Mouse (Mus musculus) intestine, embryonic 16.5 days (tissue): ENCODE measurements at regions not wholly inside any gene's neighbourhood (a gene's known extent, or its start where the extent isn't known, plus 50 kb on each side); places are given as distances from the start of the nearest gene placed in this dataset.
A peak's percentile ranks its signal among the peaks of the same experiment; 100 is the strongest.

Experiments used
- ATAC-seq: fragments of 200-750 bp; cut with Nextera tagmentation; 2 replicates; pipeline ENCODE4 v1.8.0; 2017; ENCODE audit warnings: moderate TSS enrichment, moderate library complexity
- H3K27ac ChIP-seq: fragments of 300-500 bp; sonication (generic); 2 replicates; pipeline ENCODE4 v1.5.1; 2014; ENCODE audit warnings: mild to moderate bottlenecking, low read length
- H3K27me3 ChIP-seq: fragments of 300-500 bp; sonication (generic); replicated peaks from 2 replicates; pipeline ENCODE4 v1.6.1; 2014; ENCODE audit warnings: low read length, control low read depth, mixed read lengths; ENCODE audit not compliant: control insufficient read depth, insufficient read depth
- H3K36me3 ChIP-seq: fragments of 300-500 bp; sonication (generic); 2 replicates; pipeline ENCODE4 v1.6.1; 2014; ENCODE audit warnings: low read length, control low read depth; ENCODE audit not compliant: control insufficient read depth, insufficient read depth
- H3K4me1 ChIP-seq: fragments of 300-500 bp; sonication (generic); 2 replicates; pipeline ENCODE4 v1.6.1; 2014; ENCODE audit warnings: low read length, control low read depth, mixed read lengths; ENCODE audit not compliant: control insufficient read depth, insufficient read depth
- H3K4me2 ChIP-seq: fragments of 300-500 bp; sonication (generic); 2 replicates; pipeline ENCODE4 v1.6.1; 2014; ENCODE audit warnings: low read depth, low read length, control low read depth
- H3K4me3 ChIP-seq: fragments of 300-500 bp; sonication (generic); 2 replicates; pipeline ENCODE4 v1.5.1; 2014; ENCODE audit warnings: mild to moderate bottlenecking, low read length
- H3K9ac ChIP-seq: fragments of 300-500 bp; sonication (generic); 2 replicates; pipeline ENCODE4 v1.6.1; 2014; ENCODE audit warnings: low read depth, low read length
- H3K9me3 ChIP-seq: fragments of 300-500 bp; sonication (generic); 2 replicates; pipeline ENCODE4 v1.6.1; 2016; ENCODE audit warnings: low read length, control low read depth; ENCODE audit not compliant: control insufficient read depth
- WGBS: fragments of 180-500 bp; shearing (Covaris S2); extraction: QIAGEN DNeasy Blood & Tissue Kit; methylation state at CpG from one replicate; pipeline ENCODE4 v1.1.7; 2014; 5-methylcytosine and 5-hydroxymethylcytosine counted together

- H3K36me3 ChIP-seq = no peaks in the 10 kb centered on the region
- no peak overlapping the region for H3K4me3 ChIP-seq
- peaks cover 3% of the 10 kb centered on the region; the same call in 1 of the 2 replicates for H3K4me1 ChIP-seq
- H3K4me2 ChIP-seq = no peak overlapping the region
- no peaks in the 10 kb centered on the region for H3K27me3 ChIP-seq
- 60% methylated on average over 7 of the region's 7 CpGs for WGBS
- H3K27ac ChIP-seq = no peak overlapping the region
- ATAC-seq = no peak
- H3K9me3 ChIP-seq = no peaks in the 10 kb centered on the region; the same call in 1 of the 2 replicates
- no peak overlapping the region for H3K9ac ChIP-seq
Measured at GRCm38 (mm10) chr3:41332481-41332880, 223.1 kb upstream of the Jade1 start.

- WGBS = 60% methylated on average over 5 of the region's 5 CpGs
- Histone ChIP-seq H3K4me3 (no peak overlapping the region), H3K9ac (no peak overlapping the region), H3K4me2 (no peak overlapping the region), H3K36me3 (no peaks in the 10 kb centered on the region), H3K27me3 (no peaks in the 10 kb centered on the region), H3K4me1 (peaks cover 3% of the 10 kb centered on the region; the same call in 1 of the 2 replicates), H3K27ac (no peak overlapping the region), H3K9me3 (no peaks in the 10 kb centered on the region; the same call in 1 of the 2 replicates)
- ATAC-seq = no peak
Measured at GRCm38 (mm10) chr3:41330356-41330755, 225.2 kb upstream of the Jade1 start.

DNA sequence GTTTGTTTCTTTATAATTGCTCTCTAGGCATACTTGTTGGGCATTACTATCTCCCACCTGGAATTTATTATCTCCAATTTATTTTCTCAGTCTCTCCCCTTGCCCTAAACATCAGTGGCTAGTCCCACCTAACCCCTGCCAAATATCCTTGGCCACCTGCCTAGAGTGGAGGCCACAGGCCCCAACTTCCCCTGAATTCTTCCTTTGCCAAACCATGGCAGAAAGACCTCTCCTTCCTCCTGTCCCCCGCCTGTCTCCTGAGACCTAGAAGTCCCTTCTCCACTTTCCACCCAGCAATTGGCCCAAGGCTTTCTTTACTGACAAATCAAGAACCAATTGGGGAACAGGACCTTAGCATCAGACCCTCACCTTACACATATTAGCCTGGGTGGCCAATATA, 226.7 kb upstream of the Jade1 start:
- 87% methylated on average over 1 of the region's 1 CpGs for WGBS
- Histone ChIP-seq H3K9ac (no peak overlapping the region), H3K4me2 (no peak overlapping the region), H3K4me1 (peaks cover 3% of the 10 kb centered on the region; the same call in 1 of the 2 replicates), H3K4me3 (no peak overlapping the region), H3K27me3 (no peaks in the 10 kb centered on the region), H3K27ac (no peak overlapping the region), H3K9me3 (no peaks in the 10 kb centered on the region), H3K36me3 (no peaks in the 10 kb centered on the region)
- ATAC-seq = no peak

DNA sequence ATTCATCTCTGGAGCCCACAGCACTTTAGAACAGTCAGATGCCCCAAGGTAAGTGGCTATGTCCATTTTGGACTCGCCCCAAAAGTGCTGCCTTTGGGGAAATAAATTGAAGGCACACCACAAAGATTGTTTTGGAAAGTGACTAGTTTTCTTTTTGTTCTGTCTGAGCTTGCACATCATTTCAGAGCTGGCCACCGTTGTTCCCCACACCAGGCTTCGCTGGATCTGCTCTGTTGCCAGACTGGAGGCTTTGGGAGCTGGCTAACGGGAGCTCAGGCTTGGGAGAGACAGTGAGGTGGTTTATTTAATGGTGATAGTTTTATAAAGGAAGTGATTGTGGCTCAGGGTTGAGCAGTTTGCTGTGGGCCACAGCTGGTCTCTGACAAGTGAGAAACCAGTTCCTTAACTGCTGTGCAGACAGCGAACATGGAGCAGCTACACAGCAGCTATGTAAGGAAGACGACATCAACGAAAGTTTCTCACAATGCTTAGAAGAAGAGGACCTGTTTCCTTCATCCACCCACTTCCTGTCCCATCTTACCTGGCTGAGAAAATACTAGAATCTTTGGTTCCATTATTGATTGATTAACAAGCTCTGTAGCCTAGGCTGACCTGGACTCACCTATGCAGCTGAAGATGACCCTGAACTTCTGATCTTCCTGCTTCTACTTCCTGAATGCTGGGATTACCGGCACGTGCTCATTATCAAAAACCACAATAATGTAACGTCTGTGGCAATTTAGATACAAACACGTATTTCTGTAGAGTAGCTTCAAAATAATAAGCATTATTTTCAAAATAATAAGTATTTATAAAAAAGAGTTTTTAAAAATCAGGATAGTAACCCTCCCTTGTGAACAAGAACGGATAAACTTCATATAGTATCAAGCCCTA, 229.1 kb upstream of the Jade1 start:
- no peak overlapping the region for H3K9ac ChIP-seq
- no peaks in the 10 kb centered on the region for H3K9me3 ChIP-seq
- H3K4me3 ChIP-seq = no peak overlapping the region
- 0 out of 2 replicates have a peak overlapping the region, but pooled peaks have one; percentile 8 for H3K27ac ChIP-seq
- H3K36me3 ChIP-seq = no peaks in the 10 kb centered on the region
- no peak for ATAC-seq
- WGBS = 68% methylated on average over 12 of the region's 12 CpGs
- H3K4me2 ChIP-seq = no peak overlapping the region
- H3K27me3 ChIP-seq = no peaks in the 10 kb centered on the region
- H3K4me1 ChIP-seq = peaks cover 3% of the 10 kb centered on the region; the same call in 1 of the 2 replicates

- Histone ChIP-seq H3K4me1 (peaks cover 4% of the 10 kb centered on the region; the same call in 1 of the 2 replicates), H3K36me3 (no peaks in the 10 kb centered on the region), H3K27ac (no peak overlapping the region), H3K9ac (no peak overlapping the region), H3K4me2 (no peak overlapping the region), H3K4me3 (no peak overlapping the region), H3K27me3 (no peaks in the 10 kb centered on the region), H3K9me3 (no peaks in the 10 kb centered on the region)
- 71% methylated on average over 1 of the region's 1 CpGs for WGBS
- no peak for ATAC-seq
Measured at GRCm38 (mm10) chr3:41321808-41322207, 233.7 kb upstream of the Jade1 start.

- Histone ChIP-seq H3K4me2 (no peak overlapping the region), H3K9ac (no peak overlapping the region), H3K4me1 (peaks cover 4% of the 10 kb centered on the region; the same call in 1 of the 2 replicates), H3K36me3 (no peaks in the 10 kb centered on the region), H3K4me3 (no peak overlapping the region), H3K27me3 (no peaks in the 10 kb centered on the region), H3K27ac (no peak overlapping the region), H3K9me3 (no peaks in the 10 kb centered on the region)
- peak; percentile 26; the same call in 1 of the 2 replicates for ATAC-seq
- WGBS = 64% methylated on average over 5 of the region's 5 CpGs
Measured at GRCm38 (mm10) chr3:41319214-41319856, 236.2 kb upstream of the Jade1 start.

DNA sequence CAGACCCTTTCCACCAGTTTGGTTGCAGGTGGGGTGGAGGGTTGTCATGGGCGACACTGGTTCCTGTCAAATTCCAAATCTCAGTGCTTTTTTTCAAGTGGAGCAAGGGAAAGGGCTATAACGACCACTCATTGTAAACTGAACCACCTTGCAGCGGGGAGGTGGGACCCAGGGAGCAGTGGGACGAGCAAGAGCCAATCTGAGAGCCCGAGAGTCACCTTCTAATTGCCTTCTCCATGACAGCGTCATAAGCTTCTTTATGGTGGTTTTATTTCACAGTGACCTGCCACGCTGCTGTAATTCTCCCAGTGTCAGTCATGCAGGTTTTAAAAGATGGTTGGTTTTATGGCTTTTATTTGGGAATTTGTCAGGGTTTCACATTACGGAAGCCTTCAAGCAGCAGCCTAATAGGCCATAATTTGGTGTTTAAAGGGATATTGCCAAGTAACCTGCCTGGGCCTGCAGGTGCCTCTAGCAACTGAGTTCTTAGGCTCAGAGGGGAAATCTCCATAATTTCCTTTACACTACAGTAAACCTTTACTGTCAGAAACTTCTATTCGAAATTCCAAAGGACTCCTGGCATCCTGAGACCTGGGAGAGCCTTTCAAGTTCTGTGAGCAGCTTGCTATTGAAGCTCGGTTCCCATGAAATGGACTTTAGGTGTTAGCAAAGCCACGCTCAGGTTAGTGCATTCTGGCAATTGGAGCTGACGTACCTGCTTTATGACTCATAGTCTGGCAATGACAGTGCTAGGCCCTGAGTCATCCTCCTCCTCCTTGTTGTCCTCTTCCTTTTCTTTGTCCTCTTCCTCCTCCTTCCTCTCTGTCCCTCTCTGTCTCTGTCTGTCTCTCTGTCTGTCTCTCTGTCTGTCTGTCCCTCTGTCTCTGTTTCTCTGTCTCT, 235.6 kb upstream of the Pgrmc2 start:
- H3K4me1 ChIP-seq = peaks cover 4% of the 10 kb centered on the region; the same call in 1 of the 2 replicates
- H3K9me3 ChIP-seq = no peaks in the 10 kb centered on the region
- no peak overlapping the region for H3K9ac ChIP-seq
- 67% methylated on average over 12 of the region's 12 CpGs for WGBS
- peak; percentile 81 for ATAC-seq
- no peak overlapping the region for H3K27ac ChIP-seq
- H3K27me3 ChIP-seq = no peaks in the 10 kb centered on the region
- H3K36me3 ChIP-seq = no peaks in the 10 kb centered on the region
- H3K4me3 ChIP-seq = no peak overlapping the region
- no peak overlapping the region for H3K4me2 ChIP-seq

DNA sequence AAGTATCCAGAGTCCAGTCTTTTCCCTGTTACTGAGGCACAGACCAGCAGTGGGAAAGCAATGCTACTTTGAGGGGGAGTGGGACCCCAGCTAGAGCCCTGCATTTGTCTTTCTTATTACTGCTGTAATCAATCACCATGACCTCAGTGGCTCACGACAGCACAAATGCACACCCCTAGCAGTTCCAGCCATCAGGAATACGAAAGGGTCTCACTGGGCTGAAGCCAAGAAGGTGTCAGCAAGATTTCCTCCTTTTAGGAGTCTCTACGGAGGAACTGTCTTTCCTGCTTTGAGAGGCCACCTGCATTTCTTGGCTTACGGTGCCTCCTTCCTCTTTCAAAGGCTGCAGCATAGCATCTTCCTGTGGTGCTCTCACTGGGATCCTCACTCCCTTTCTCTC, 234.3 kb upstream of the Pgrmc2 start:
- H3K9me3 ChIP-seq = no peaks in the 10 kb centered on the region
- H3K4me1 ChIP-seq = peaks cover 4% of the 10 kb centered on the region; the same call in 1 of the 2 replicates
- no peaks in the 10 kb centered on the region for H3K36me3 ChIP-seq
- no peak overlapping the region for H3K9ac ChIP-seq
- no peaks in the 10 kb centered on the region for H3K27me3 ChIP-seq
- H3K4me3 ChIP-seq = no peak overlapping the region
- H3K4me2 ChIP-seq = no peak overlapping the region
- H3K27ac ChIP-seq = no peak overlapping the region
- 34% methylated on average over 4 of the region's 4 CpGs for WGBS
- ATAC-seq = no peak

- Histone ChIP-seq H3K4me3 (no peak overlapping the region), H3K9ac (no peak overlapping the region), H3K27me3 (no peaks in the 10 kb centered on the region), H3K27ac (no peak overlapping the region), H3K9me3 (no peaks in the 10 kb centered on the region), H3K4me2 (no peak overlapping the region), H3K4me1 (peaks cover 4% of the 10 kb centered on the region; the same call in 1 of the 2 replicates), H3K36me3 (no peaks in the 10 kb centered on the region)
- ATAC-seq = no peak
- 89% methylated on average over 6 of the region's 6 CpGs for WGBS
Measured at GRCm38 (mm10) chr3:41312492-41312891, 229.6 kb upstream of the Pgrmc2 start.
